Mouse (Mus musculus) lung, embryonic 15.5 days (tissue): Measurements from ENCODE around the gene Gstp1. TPM values are rescaled to one million over a fixed set of nuclear protein-coding genes. Genes with fewer than 3 reads are reported as not detected.

Experiments
- ATAC-seq: fragments of 200-750 bp; cut with Nextera tagmentation; 2 replicates; pipeline ENCODE4 v1.8.0; 2017; ENCODE audit warnings: moderate number of reproducible peaks, borderline replicate concordance; ENCODE audit not compliant: low FRiP score, low TSS enrichment; ENCODE audit errors: extremely low read depth
- H3K27ac ChIP-seq: fragments of 300-500 bp; sonication (generic); 2 replicates; pipeline ENCODE4 v1.5.1; 2015; ENCODE audit warnings: moderate library complexity, mild to moderate bottlenecking, inconsistent platforms
- H3K27me3 ChIP-seq: fragments of 300-500 bp; sonication (generic); 2 replicates; pipeline ENCODE4 v1.6.1; 2015; ENCODE audit warnings: inconsistent platforms
- H3K36me3 ChIP-seq: fragments of 300-500 bp; sonication (generic); 2 replicates; pipeline ENCODE4 v1.6.1; 2015; ENCODE audit warnings: inconsistent platforms
- H3K4me1 ChIP-seq: fragments of 300-500 bp; sonication (generic); 2 replicates; pipeline ENCODE4 v1.6.1; 2015; ENCODE audit warnings: inconsistent platforms
- H3K4me2 ChIP-seq: fragments of 300-500 bp; sonication (generic); 2 replicates; pipeline ENCODE4 v1.6.1; 2015; ENCODE audit warnings: inconsistent platforms, mild to moderate bottlenecking, moderate library complexity
- H3K4me3 ChIP-seq: fragments of 300-500 bp; sonication (generic); 2 replicates; pipeline ENCODE4 v1.5.1; 2015; ENCODE audit warnings: mild to moderate bottlenecking, inconsistent platforms
- H3K9ac ChIP-seq: fragments of 300-500 bp; sonication (generic); 2 replicates; pipeline ENCODE4 v1.6.1; 2015; ENCODE audit warnings: inconsistent platforms
- H3K9me3 ChIP-seq: fragments of 300-500 bp; sonication (generic); 2 replicates; pipeline ENCODE4 v1.6.1; 2016; ENCODE audit warnings: inconsistent platforms
- WGBS: fragments of 180-500 bp; shearing (Covaris S2); methylation state at CpG from one replicate; pipeline ENCODE4 v1.1.7; 2015; 5-methylcytosine and 5-hydroxymethylcytosine counted together
- polyA plus RNA-seq: library from polyadenylated mRNA; unstranded; fragments of >200 nt; fragmentation: Nextera tagmentation; extraction: Ambion mirVana; gene quantifications from 2 replicates; pipeline ENCODE4 v1.2.1, GENCODE M21; 2015

The Gstp1 gene
- polyA plus RNA-seq, result 470 and 486 TPM in 2 replicates

- peak; percentile 90; the same call in 1 of the 2 replicates for ATAC-seq
- no peaks in the 10 kb centered on the region for H3K27me3 ChIP-seq
- H3K36me3 ChIP-seq, result peaks cover 6% of the 10 kb centered on the region; the same call in 1 of the 2 replicates
- WGBS, result under 1% methylated on average over 26 of the region's 26 CpGs
- H3K4me3 ChIP-seq, result peak within 1 kb of the TSS; percentile 63
- H3K9ac ChIP-seq, result peak within 1 kb of the TSS; percentile 59
- H3K9me3 ChIP-seq, result no peaks in the 10 kb centered on the region
- H3K27ac ChIP-seq, result peak within 1 kb of the TSS; percentile 77
- H3K4me1 ChIP-seq, result peaks cover 4% of the 10 kb centered on the region; the same call in 1 of the 2 replicates
- peak within 1 kb of the TSS; percentile 74 for H3K4me2 ChIP-seq
These were observed at the start of gene Gstp1 for GRCm38 (mm10) chr19:4037788-4038232. TSS of gene Gstp1 (minus strand) at chr19:4037985.

GRCm38 (mm10) chr19:4087090-4087489, 49.3 kb upstream of the Gstp1 start:
- 82% methylated on average over 5 of the region's 5 CpGs for WGBS
- H3K36me3 ChIP-seq, result no peaks in the 10 kb centered on the region
- no peak overlapping the region for H3K27ac ChIP-seq

GRCm38 (mm10) chr19:4086156-4086555, 48.4 kb upstream of the Gstp1 start:
- ATAC-seq, result no peak
- no peaks in the 10 kb centered on the region for H3K36me3 ChIP-seq
- no peak overlapping the region for H3K27ac ChIP-seq
- H3K4me1 ChIP-seq, result no peaks in the 10 kb centered on the region; the same call in 1 of the 2 replicates
- no peaks in the 10 kb centered on the region for H3K9me3 ChIP-seq
- no peak overlapping the region for H3K4me2 ChIP-seq
- H3K27me3 ChIP-seq, result peaks cover 13% of the 10 kb centered on the region; the same call in 1 of the 2 replicates
- H3K9ac ChIP-seq, result no peak overlapping the region
- H3K4me3 ChIP-seq, result no peak overlapping the region
- WGBS, result 84% methylated on average over 15 of the region's 15 CpGs

More at GRCm38 (mm10) chr19:4087090-4087489, 49.3 kb upstream of the Gstp1 start:
- Histone ChIP-seq H3K4me1 (no peaks in the 10 kb centered on the region; the same call in 1 of the 2 replicates), H3K9ac (no peak overlapping the region), H3K4me2 (no peak overlapping the region), H3K27me3 (peaks cover 13% of the 10 kb centered on the region; the same call in 1 of the 2 replicates), H3K9me3 (no peaks in the 10 kb centered on the region), H3K4me3 (no peak overlapping the region)
- ATAC-seq, result no peak

GRCm38 (mm10) chr19:4084984-4085383, 47.2 kb upstream of the Gstp1 start:
- Histone ChIP-seq H3K9ac (no peak overlapping the region), H3K36me3 (no peaks in the 10 kb centered on the region), H3K9me3 (no peaks in the 10 kb centered on the region), H3K27ac (no peak overlapping the region), H3K4me2 (no peak overlapping the region), H3K4me1 (no peaks in the 10 kb centered on the region; the same call in 1 of the 2 replicates), H3K4me3 (no peak overlapping the region), H3K27me3 (peaks cover 13% of the 10 kb centered on the region; the same call in 1 of the 2 replicates)
- ATAC-seq, result no peak
- 88% methylated on average over 1 of the region's 1 CpGs for whole genome bisulfite sequencing

GRCm38 (mm10) chr19:4083826-4084225, 46.0 kb upstream of the Gstp1 start:
- no peak overlapping the region for H3K9ac ChIP-seq
- 22% methylated on average over 8 of the region's 8 CpGs for WGBS
- ATAC-seq, result peak; percentile 39

GRCm38 (mm10) chr19:4083316-4083715, 45.5 kb upstream of the Gstp1 start:
- Histone ChIP-seq H3K4me1 (no peaks in the 10 kb centered on the region; the same call in 1 of the 2 replicates), H3K9me3 (no peaks in the 10 kb centered on the region), H3K36me3 (no peaks in the 10 kb centered on the region), H3K27me3 (peaks cover 7% of the 10 kb centered on the region; the same call in 1 of the 2 replicates), H3K27ac (no peak overlapping the region), H3K9ac (no peak overlapping the region), H3K4me2 (no peak overlapping the region), H3K4me3 (no peak overlapping the region)
- 71% methylated on average over 7 of the region's 7 CpGs for WGBS
- ATAC-seq, result no peak

More at GRCm38 (mm10) chr19:4083826-4084225, 46.0 kb upstream of the Gstp1 start:
- H3K4me2 ChIP-seq, result no peak overlapping the region
- H3K4me1 ChIP-seq, result no peaks in the 10 kb centered on the region; the same call in 1 of the 2 replicates
- H3K36me3 ChIP-seq, result no peaks in the 10 kb centered on the region
- no peaks in the 10 kb centered on the region for H3K9me3 ChIP-seq
- H3K4me3 ChIP-seq, result no peak overlapping the region
- H3K27ac ChIP-seq, result no peak overlapping the region
- H3K27me3 ChIP-seq, result peaks cover 7% of the 10 kb centered on the region; the same call in 1 of the 2 replicates

GRCm38 (mm10) chr19:4082219-4082965, 44.6 kb upstream of the Gstp1 start:
- Histone ChIP-seq H3K4me3 (no peak overlapping the region), H3K27ac (no peak overlapping the region), H3K36me3 (no peaks in the 10 kb centered on the region), H3K27me3 (peaks cover 7% of the 10 kb centered on the region; the same call in 1 of the 2 replicates), H3K4me1 (no peaks in the 10 kb centered on the region; the same call in 1 of the 2 replicates), H3K4me2 (no peak overlapping the region), H3K9ac (no peak overlapping the region), H3K9me3 (no peaks in the 10 kb centered on the region)
- 76% methylated on average over 11 of the region's 11 CpGs for WGBS
- no peak for ATAC-seq

GRCm38 (mm10) chr19:4081394-4081793, 43.6 kb upstream of the Gstp1 start, which contains the start of gene Cabp2:
TSS of gene Cabp2 (plus strand) at chr19:4081578.
- H3K27me3 ChIP-seq, result peaks cover 7% of the 10 kb centered on the region; the same call in 1 of the 2 replicates
- no peak within 1 kb of the TSS for H3K9ac ChIP-seq
- no peak within 1 kb of the TSS for H3K27ac ChIP-seq
- 57% methylated on average over 3 of the region's 3 CpGs for WGBS
- H3K4me3 ChIP-seq, result no peak within 1 kb of the TSS
- no peak within 1 kb of the TSS for H3K4me2 ChIP-seq
- no peaks in the 10 kb centered on the region; the same call in 1 of the 2 replicates for H3K4me1 ChIP-seq
- no peaks in the 10 kb centered on the region for H3K9me3 ChIP-seq
- ATAC-seq, result no peak
- H3K36me3 ChIP-seq, result no peaks in the 10 kb centered on the region

- no peak overlapping the region for H3K4me3 ChIP-seq
- no peak overlapping the region for H3K9ac ChIP-seq
- WGBS, result 42% methylated on average over 8 of the region's 8 CpGs
- no peaks in the 10 kb centered on the region for H3K9me3 ChIP-seq
- H3K36me3 ChIP-seq, result no peaks in the 10 kb centered on the region
- no peak for ATAC-seq
- H3K27ac ChIP-seq, result no peak overlapping the region
- H3K4me2 ChIP-seq, result no peak overlapping the region
- no peaks in the 10 kb centered on the region; the same call in 1 of the 2 replicates for H3K4me1 ChIP-seq
- H3K27me3 ChIP-seq, result peaks cover 7% of the 10 kb centered on the region; the same call in 1 of the 2 replicates
These were observed 42.8 kb upstream of the Gstp1 start for GRCm38 (mm10) chr19:4080511-4081009.

- Histone ChIP-seq H3K27me3 (peaks cover 4% of the 10 kb centered on the region; the same call in 1 of the 2 replicates), H3K4me3 (no peak overlapping the region), H3K4me1 (no peaks in the 10 kb centered on the region; the same call in 1 of the 2 replicates), H3K9ac (no peak overlapping the region), H3K4me2 (no peak overlapping the region), H3K36me3 (no peaks in the 10 kb centered on the region), H3K27ac (no peak overlapping the region), H3K9me3 (no peaks in the 10 kb centered on the region)
- no peak for ATAC-seq
- WGBS, result 77% methylated on average over 1 of the region's 1 CpGs
These were observed 41.8 kb upstream of the Gstp1 start for GRCm38 (mm10) chr19:4079594-4079993.

- no peaks in the 10 kb centered on the region for H3K4me1 ChIP-seq
- no peaks in the 10 kb centered on the region for H3K9me3 ChIP-seq
- no peak overlapping the region for H3K27ac ChIP-seq
- no peaks in the 10 kb centered on the region for H3K36me3 ChIP-seq
- WGBS, result 89% methylated on average over 1 of the region's 1 CpGs
- H3K27me3 ChIP-seq, result no peaks in the 10 kb centered on the region
- H3K4me3 ChIP-seq, result no peak overlapping the region
- H3K4me2 ChIP-seq, result no peak overlapping the region
- ATAC-seq, result no peak
- H3K9ac ChIP-seq, result no peak overlapping the region
These were observed 37.7 kb upstream of the Gstp1 start for GRCm38 (mm10) chr19:4075531-4075930.
